Mouse (Mus musculus) c-Kit-positive CD71-negative TER-119-negative erythroid progenitor cells, embryonic 14.5 days (primary cell): ENCODE data around the gene Rp2.
"Not testable (repeated sequence)": the region's sequence is repeated elsewhere in the genome, so short reads cannot be mapped to it uniquely, and the experiment has no call there.

Experiments
- DNase-seq: peaks from one replicate; pipeline ENCODE4 v3.0.0-alpha.2; 2013; ENCODE audit warnings: low read depth

The Rp2 gene

GRCm38 (mm10) chrX:20364391-20365365 lies at the start of gene Rp2:
TSS of gene Rp2 (plus strand) at chrX:20364481.
- DNase-seq: peak; percentile 66

GRCm38 (mm10) chrX:20332756-20333155 lies 31.5 kb upstream of the Rp2 start:
- no peak for DNase-seq

- DNase-seq: peak; percentile 24
These were observed 28.6 kb upstream of the Rp2 start for GRCm38 (mm10) chrX:20335722-20336121.

- DNase-seq: no peak
These were observed 19.3 kb upstream of the Rp2 start for GRCm38 (mm10) chrX:20344980-20345379.

GRCm38 (mm10) chrX:20346355-20346754 lies 17.9 kb upstream of the Rp2 start:
- no peak for DNase-seq

- not testable (repeated sequence) for DNase-seq
These were observed 14.0 kb upstream of the Rp2 start for GRCm38 (mm10) chrX:20350241-20350640.

GRCm38 (mm10) chrX:20355283-20355682 lies 9.0 kb upstream of the Rp2 start:
- no peak for DNase-seq

GRCm38 (mm10) chrX:20356309-20356708 lies 8.0 kb upstream of the Rp2 start:
- no peak for DNase-seq

GRCm38 (mm10) chrX:20366036-20366435 lies 1.8 kb downstream of the Rp2 start:
- DNase-seq: no peak

- no peak for DNase-seq
These were observed 15.2 kb downstream of the Rp2 start for GRCm38 (mm10) chrX:20379347-20380014.

GRCm38 (mm10) chrX:20382260-20382659 lies 18.0 kb downstream of the Rp2 start:
- DNase-seq: no peak

- DNase-seq: no peak
These were observed 22.7 kb downstream of the Rp2 start for GRCm38 (mm10) chrX:20387006-20387405.

GRCm38 (mm10) chrX:20391964-20392363 lies 27.7 kb downstream of the Rp2 start:
- peak; percentile 9 for DNase-seq

GRCm38 (mm10) chrX:20392942-20393341 lies 28.7 kb downstream of the Rp2 start:
- no peak for DNase-seq

- no peak for DNase-seq
These were observed 39.8 kb downstream of the Rp2 start for GRCm38 (mm10) chrX:20404068-20404467.

GRCm38 (mm10) chrX:20406909-20407308 lies 42.6 kb downstream of the Rp2 start:
- no peak for DNase-seq

GRCm38 (mm10) chrX:20407676-20408075 lies 43.4 kb downstream of the Rp2 start:
- no peak for DNase-seq

- no peak for DNase-seq
These were observed 47.1 kb downstream of the Rp2 start for GRCm38 (mm10) chrX:20411382-20411781.

- DNase-seq: no peak
These were observed 47.9 kb downstream of the Rp2 start for GRCm38 (mm10) chrX:20412221-20412620.

GRCm38 (mm10) chrX:20414885-20415622 lies 50.8 kb downstream of the Rp2 start:
- no peak for DNase-seq

GRCm38 (mm10) chrX:20418461-20418860 lies 54.2 kb downstream of the Rp2 start:
- no peak for DNase-seq

GRCm38 (mm10) chrX:20419536-20419935 lies 55.3 kb downstream of the Rp2 start:
- DNase-seq: no peak
